Mouse (Mus musculus) ES-E14 (cell line): ENCODE results near the gene Cyth2.

Experiments used
- HCFC1 ChIP-seq: IDR thresholded peaks from 2 replicates; pipeline ENCODE4 v1.6.1; 2012; ENCODE audit warnings: low read length, inconsistent platforms, borderline replicate concordance; ENCODE audit not compliant: insufficient read depth
- ZC3H11A ChIP-seq: IDR thresholded peaks from 2 replicates; pipeline ENCODE4 v1.6.1; 2012; ENCODE audit warnings: low read depth, mild to moderate bottlenecking, inconsistent platforms, low read length, borderline replicate concordance

DNA sequence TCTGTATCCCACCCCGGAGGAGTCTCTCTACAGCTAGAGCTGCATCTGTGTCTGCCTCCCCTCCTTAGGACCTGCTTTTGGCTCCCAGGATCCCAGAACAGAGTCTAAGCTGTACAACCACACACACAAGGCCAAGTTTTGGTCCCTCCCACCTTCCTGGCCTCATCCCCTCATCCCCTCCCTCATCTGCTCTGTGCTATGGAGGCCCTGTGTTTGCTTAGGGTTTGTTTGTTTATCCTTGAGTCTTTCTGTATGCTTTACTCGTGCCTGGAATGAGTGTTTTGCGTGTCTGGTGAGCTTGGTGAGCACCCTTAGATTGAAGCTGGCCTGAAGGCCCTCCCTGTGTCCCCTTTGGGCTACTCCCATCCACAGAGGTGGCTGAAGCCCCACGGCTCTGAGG is 44.6 kb upstream of the Cyth2 start:
- no peak for TF ChIP-seq ZC3H11A
- no peak for TF ChIP-seq HCFC1
